In genomic region chr5:148956898-148957535, GRCm38 (mm10) we compare ENCODE assay signal across 17 mouse cellular contexts. TPM values are rescaled to one million over a fixed set of nuclear protein-coding genes. Genes with fewer than 3 reads are reported as not detected.
A peak's percentile ranks its signal among the peaks of the same experiment; 100 is the strongest.
DNase-seq lines count a peak whose midpoint lies in the region; ATAC-seq lines count a peak whose summit lies in the region.
"Had no signal": no experiment of that assay in that cellular context is flagged by ENCODE, and none has a peak within 500 bp of the region (broad histone marks: within the 10 kb centered on the region; RNA-seq: fewer than 3 reads in every experiment).

No protein-coding gene starts in this region.

- no peaks in the 10 kb centered on the region for H3K36me3 ChIP-seq in lung, embryonic 15.5 days
- no peaks in the 10 kb centered on the region for H3K36me3 ChIP-seq in liver, embryonic 11.5 days (ENCODE audit: control insufficient read depth, insufficient read depth, low read length)
- no peaks in the 10 kb centered on the region for H3K36me3 ChIP-seq in stomach, embryonic 16.5 days (ENCODE audit: control insufficient read depth, insufficient read depth, low read length)
- H3K36me3 ChIP-seq: forebrain, embryonic 10.5 days; heart, embryonic 13.5 days had no signal

- no peak for DNase-seq in lung, postnatal 10 days
- DNase-seq in T-cell, adult 2 months (ENCODE audit: low spot score), result peak; percentile 18
- no peak for DNase-seq in liver, embryonic 11.5 days (ENCODE audit: low spot score)
- no peak for DNase-seq in layer of hippocampus, adult 11-12 months (ENCODE audit: low spot score)
- no peak for DNase-seq in adipocyte (ENCODE audit: low spot score)
- DNase-seq: cerebellum, adult 11 months; cerebellum, postnatal 36 days; heart, postnatal 4 days; kidney, postnatal 14 days; retina, postnatal 1 day had no signal

- H3K4me2 ChIP-seq in lung, embryonic 15.5 days, result no peak overlapping the region
- H3K4me2 ChIP-seq in liver, embryonic 11.5 days, result peak overlapping the region; percentile 9; the same call in 1 of the 2 replicates
- H3K4me2 ChIP-seq in stomach, embryonic 16.5 days (ENCODE audit: low read depth, low read length), result 0 out of 2 replicates have a peak overlapping the region, but pooled peaks have one; percentile 11
- H3K4me2 ChIP-seq: heart, embryonic 13.5 days had no signal

- 22% methylated on average over 9 of the region's 9 CpGs for WGBS in lung, embryonic 15.5 days
- WGBS in liver, embryonic 11.5 days, result 47% methylated on average over 9 of the region's 9 CpGs
- 29% methylated on average over 9 of the region's 9 CpGs for WGBS in stomach, embryonic 16.5 days

- H3K27ac ChIP-seq in lung, embryonic 15.5 days, result peak overlapping the region; percentile 51; the same call in 1 of the 2 replicates
- peak overlapping the region; percentile 35; the same call in 1 of the 2 replicates for H3K27ac ChIP-seq in liver, embryonic 11.5 days (ENCODE audit: low read depth, low read length)
- H3K27ac ChIP-seq in stomach, embryonic 16.5 days (ENCODE audit: low read length), result peak overlapping the region; percentile 72
- H3K27ac ChIP-seq: forebrain, embryonic 10.5 days; heart, embryonic 13.5 days had no signal

- no peaks in the 10 kb centered on the region for H3K9me3 ChIP-seq in lung, embryonic 15.5 days
- no peaks in the 10 kb centered on the region for H3K9me3 ChIP-seq in liver, embryonic 11.5 days (ENCODE audit: control insufficient read depth, low read length)
- H3K9me3 ChIP-seq in stomach, embryonic 16.5 days (replicated peaks; ENCODE audit: control insufficient read depth, low read length), result no peaks in the 10 kb centered on the region
- H3K9me3 ChIP-seq: forebrain, embryonic 10.5 days; heart, embryonic 13.5 days had no signal

- peaks cover 19% of the 10 kb centered on the region for H3K4me1 ChIP-seq in lung, embryonic 15.5 days
- peaks cover 23% of the 10 kb centered on the region for H3K4me1 ChIP-seq in liver, embryonic 11.5 days (replicated peaks; ENCODE audit: control insufficient read depth, insufficient read depth, low read length)
- H3K4me1 ChIP-seq in stomach, embryonic 16.5 days (ENCODE audit: control insufficient read depth, insufficient read depth, low read length), result peaks cover 28% of the 10 kb centered on the region

- no peak overlapping the region for H3K4me3 ChIP-seq in lung, embryonic 15.5 days
- no peak overlapping the region for H3K4me3 ChIP-seq in liver, embryonic 11.5 days (ENCODE audit: low read depth, low read length)
- no peak overlapping the region for H3K4me3 ChIP-seq in stomach, embryonic 16.5 days (replicated peaks; ENCODE audit: low read length)
- H3K4me3 ChIP-seq: forebrain, embryonic 10.5 days; heart, embryonic 13.5 days had no signal

- no peak for ATAC-seq in lung, embryonic 15.5 days (ENCODE audit: borderline replicate concordance, extremely low read depth, low FRiP score, low TSS enrichment)
- ATAC-seq in liver, embryonic 11.5 days (replicated peaks; ENCODE audit: low FRiP score), result no peak
- peak; percentile 32 for ATAC-seq in stomach, embryonic 16.5 days (ENCODE audit: insufficient read depth, low FRiP score)
- ATAC-seq: lung, postnatal 0 days had no signal

- H3K27me3 ChIP-seq in lung, embryonic 15.5 days, result no peaks in the 10 kb centered on the region
- H3K27me3 ChIP-seq in liver, embryonic 11.5 days (replicated peaks; ENCODE audit: control insufficient read depth, insufficient read depth, low read length), result no peaks in the 10 kb centered on the region
- H3K27me3 ChIP-seq in stomach, embryonic 16.5 days (ENCODE audit: control insufficient read depth, insufficient read depth, low read length), result no peaks in the 10 kb centered on the region
- H3K27me3 ChIP-seq: heart, embryonic 13.5 days had no signal

- no peak overlapping the region for H3K9ac ChIP-seq in lung, embryonic 15.5 days
- H3K9ac ChIP-seq in liver, embryonic 11.5 days (ENCODE audit: low read depth, low read length), result no peak overlapping the region
- 0 out of 2 replicates have a peak overlapping the region, but pooled peaks have one; percentile 14 for H3K9ac ChIP-seq in stomach, embryonic 16.5 days (ENCODE audit: low read length)
- H3K9ac ChIP-seq: heart, embryonic 13.5 days had no signal

RNA-seq across cellular contexts. Expression of gene Katnal1, which starts 27.9 kb away (rescaled TPM):
- 11.9 and 12.5 TPM in 2 replicates for polyA plus RNA-seq in lung, embryonic 15.5 days (2015; fragmentation: Nextera tagmentation; extraction: Ambion mirVana)
- polyA plus RNA-seq in liver, embryonic 11.5 days (2014; fragmentation: Nextera tagmentation; extraction: Ambion mirVana), result 18.9 and 19.5 TPM in 2 replicates
- 10.5 and 11.0 TPM in 2 replicates for polyA plus RNA-seq in stomach, embryonic 16.5 days (2015; fragmentation: Nextera tagmentation; extraction: Ambion mirVana)

RNA-seq across cellular contexts. Expression of gene Gm42791, which starts 37.9 kb away (rescaled TPM):
- polyA plus RNA-seq in lung, embryonic 15.5 days (2015; fragmentation: Nextera tagmentation; extraction: Ambion mirVana), result 3.3 and 4.0 TPM in 2 replicates
- not detected in 2 replicates for polyA plus RNA-seq in liver, embryonic 11.5 days (2014; fragmentation: Nextera tagmentation; extraction: Ambion mirVana)
- polyA plus RNA-seq in stomach, embryonic 16.5 days (2015; fragmentation: Nextera tagmentation; extraction: Ambion mirVana), result 1.6 and 2.2 TPM in 2 replicates
- polyA plus RNA-seq: frontal cortex, adult 2 months; small intestine, adult 2 months had no signal
